Mouse (Mus musculus) embryo, embryonic 11.5 days (tissue): ENCODE results near the gene Dcakd.
A peak's percentile ranks its signal among the peaks of the same experiment; 100 is the strongest.

Experiments used
- DNase-seq: peaks from one replicate; pipeline ENCODE4 v3.0.0-alpha.2; 2012; ENCODE audit warnings: low read depth, low spot score

Dcakd gene

DNA sequence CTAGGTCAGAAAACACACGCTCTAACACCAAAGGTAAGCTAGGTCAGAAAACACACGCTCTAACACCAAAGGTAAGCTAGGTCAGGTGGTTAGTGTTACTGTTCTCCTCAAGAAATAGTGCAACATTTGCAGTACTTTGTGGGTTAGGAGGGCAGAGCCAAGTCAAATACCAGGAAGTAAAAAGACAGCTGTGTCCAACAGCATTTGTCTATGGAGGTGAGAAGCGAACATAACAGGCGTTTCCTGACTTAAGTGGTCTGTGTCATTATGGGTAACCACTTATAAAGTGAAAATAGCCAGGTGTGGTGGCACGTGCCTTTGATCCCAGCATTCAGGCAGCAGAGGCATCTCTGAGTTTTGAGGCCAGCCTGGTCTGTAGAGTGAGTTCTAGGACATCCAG is 21.5 kb upstream of the Dcakd start:
- no peak for DNase-seq

DNA sequence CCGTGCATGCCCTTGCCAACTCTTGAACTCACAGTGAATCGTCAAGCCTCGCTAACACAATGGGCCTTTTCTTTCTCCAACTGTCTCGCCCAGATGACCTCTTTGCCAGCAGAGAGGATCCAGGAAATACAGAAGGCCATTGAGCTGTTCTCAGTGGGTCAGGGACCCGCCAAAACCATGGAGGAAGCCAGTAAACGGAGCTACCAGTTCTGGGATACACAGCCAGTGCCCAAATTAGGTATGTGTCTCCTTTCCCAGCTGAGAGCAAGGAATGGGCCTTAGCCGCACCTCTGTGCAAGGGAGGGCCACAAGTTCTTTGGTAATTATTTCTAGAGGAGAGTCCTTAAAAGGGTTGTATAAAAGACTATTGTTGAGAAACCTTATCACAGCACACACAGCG is 18.2 kb upstream of the Dcakd start:
- DNase-seq = no peak

DNA sequence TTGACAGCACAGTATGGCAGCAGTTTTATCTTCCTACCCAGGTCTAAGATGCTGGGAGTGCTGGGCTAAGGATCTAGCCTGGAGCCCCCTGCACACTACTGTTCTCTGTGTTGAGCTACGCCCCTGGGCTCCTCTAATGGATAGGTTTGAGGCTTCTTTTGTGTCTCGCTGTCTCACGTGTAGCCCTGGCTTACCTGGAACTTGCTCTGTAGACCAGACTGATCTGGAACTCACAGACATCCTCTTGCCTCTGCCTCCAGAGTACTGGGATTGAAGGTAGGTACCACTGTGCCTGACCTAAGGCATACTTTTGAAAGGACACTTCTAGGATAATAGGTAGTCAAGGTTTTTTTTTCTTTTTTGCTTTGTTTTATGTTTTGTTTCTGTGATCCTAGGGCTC is 15.8 kb upstream of the Dcakd start:
- DNase-seq = no peak

- no peak for DNase-seq
These were observed 14.7 kb upstream of the Dcakd start for GRCm38 (mm10) chr11:103042828-103043227.

- DNase-seq = no peak
These were observed 9.9 kb upstream of the Dcakd start for GRCm38 (mm10) chr11:103038037-103038436.

GRCm38 (mm10) chr11:103036881-103037465 is 8.8 kb upstream of the Dcakd start:
- no peak for DNase-seq

GRCm38 (mm10) chr11:103035007-103035406 is 6.9 kb upstream of the Dcakd start:
- DNase-seq = no peak

- DNase-seq = no peak
These were observed 4.9 kb upstream of the Dcakd start for GRCm38 (mm10) chr11:103033030-103033429.

- no peak for DNase-seq
These were observed 460 bp downstream of the Dcakd start for GRCm38 (mm10) chr11:103027570-103028175.

DNA sequence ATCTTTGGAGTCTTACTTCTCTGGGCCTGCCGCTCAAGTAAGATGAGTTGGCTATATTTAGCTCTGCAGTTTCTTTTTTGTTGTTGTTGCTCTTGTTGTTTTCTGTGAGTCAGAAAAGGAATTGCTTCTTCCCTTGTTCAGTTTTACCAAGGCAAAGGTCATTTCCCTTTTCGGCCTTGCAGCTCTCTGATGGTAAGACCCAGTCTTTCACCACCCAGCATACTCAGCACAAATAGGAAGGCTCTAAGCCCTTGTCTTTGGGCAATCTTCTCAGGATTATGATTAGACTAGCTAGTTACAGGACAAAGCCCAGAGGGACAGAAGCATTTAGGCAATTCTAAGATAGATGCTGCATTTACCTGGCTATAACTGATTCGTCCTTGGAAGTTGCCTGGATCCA is 1.2 kb downstream of the Dcakd start:
- DNase-seq = no peak

GRCm38 (mm10) chr11:103023974-103024373 is 4.2 kb downstream of the Dcakd start:
- no peak for DNase-seq

DNA sequence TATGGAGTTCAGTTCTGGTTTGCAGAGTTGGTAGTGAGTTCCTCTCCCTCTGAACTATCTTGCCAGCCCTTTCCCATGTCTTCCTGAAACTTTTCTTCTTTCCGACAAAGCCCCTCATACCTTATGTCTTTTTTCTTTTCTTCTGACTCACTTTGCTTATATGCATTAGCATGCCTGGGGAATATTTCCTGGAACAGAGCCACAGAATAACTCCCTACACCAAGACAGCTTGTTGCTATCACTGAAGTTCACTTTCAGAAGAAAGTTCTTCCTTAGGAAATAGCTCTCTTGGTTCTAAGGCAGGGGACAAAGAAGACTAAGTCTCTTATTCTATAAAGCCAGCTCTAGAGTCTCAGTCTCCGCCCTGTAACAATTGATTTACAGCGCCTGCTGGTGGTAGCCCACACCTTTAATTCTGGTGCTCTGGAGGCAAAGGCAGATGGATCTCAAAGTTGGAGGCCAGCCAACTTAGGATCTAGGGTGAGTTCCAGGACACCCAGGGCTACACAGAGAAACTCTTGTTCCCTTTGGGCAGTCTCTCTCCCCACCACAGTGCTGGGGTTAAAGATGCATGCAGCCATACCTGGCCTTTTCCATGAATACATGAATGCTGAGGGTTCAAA is 7.3 kb downstream of the Dcakd start:
- DNase-seq = no peak

GRCm38 (mm10) chr11:103019325-103019724 is 8.8 kb downstream of the Dcakd start:
- no peak for DNase-seq

- no peak for DNase-seq
These were observed 9.3 kb downstream of the Dcakd start for GRCm38 (mm10) chr11:103018860-103019259.

DNA sequence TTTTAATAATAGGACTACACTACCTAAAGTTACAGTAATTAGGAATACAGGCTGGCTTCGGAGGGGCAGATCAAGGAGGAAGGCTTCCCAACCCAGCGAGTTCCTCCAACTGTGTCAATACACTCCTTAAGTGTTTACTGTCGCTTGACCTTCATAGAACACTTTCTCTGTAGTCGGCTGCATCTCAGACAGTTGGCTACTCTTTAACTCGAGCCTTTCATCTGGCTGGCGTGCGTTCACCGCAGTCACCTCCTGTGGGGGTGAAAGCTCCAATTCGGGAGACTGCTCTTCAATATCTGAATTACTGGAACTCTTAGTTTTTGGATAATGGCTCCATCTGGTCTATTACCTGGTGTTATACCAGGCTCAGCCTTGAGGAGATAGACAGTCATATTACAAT is 10.5 kb downstream of the Dcakd start:
- no peak for DNase-seq

DNA sequence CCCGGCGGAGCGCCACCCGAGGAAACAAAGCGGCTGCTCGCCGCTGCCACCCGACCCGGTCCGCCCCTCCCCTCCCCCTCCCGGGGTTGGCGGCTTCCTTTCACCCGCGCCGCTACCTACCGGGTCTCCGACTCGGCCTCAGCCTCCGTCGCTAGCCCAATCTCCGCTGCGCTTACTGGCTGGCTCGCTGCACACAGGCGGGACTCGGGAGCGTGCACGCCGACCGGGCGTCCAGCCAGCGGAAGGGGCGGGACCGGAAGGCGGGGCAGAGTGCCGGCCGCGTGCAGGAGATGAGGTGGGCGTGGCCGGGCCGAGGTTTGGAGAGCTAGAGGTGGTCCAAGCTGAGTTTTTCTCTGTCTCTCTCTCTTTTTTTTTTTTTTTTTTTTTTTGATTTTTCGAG is 11.2 kb downstream of the Dcakd start:
- peak; percentile 91 for DNase-seq

DNA sequence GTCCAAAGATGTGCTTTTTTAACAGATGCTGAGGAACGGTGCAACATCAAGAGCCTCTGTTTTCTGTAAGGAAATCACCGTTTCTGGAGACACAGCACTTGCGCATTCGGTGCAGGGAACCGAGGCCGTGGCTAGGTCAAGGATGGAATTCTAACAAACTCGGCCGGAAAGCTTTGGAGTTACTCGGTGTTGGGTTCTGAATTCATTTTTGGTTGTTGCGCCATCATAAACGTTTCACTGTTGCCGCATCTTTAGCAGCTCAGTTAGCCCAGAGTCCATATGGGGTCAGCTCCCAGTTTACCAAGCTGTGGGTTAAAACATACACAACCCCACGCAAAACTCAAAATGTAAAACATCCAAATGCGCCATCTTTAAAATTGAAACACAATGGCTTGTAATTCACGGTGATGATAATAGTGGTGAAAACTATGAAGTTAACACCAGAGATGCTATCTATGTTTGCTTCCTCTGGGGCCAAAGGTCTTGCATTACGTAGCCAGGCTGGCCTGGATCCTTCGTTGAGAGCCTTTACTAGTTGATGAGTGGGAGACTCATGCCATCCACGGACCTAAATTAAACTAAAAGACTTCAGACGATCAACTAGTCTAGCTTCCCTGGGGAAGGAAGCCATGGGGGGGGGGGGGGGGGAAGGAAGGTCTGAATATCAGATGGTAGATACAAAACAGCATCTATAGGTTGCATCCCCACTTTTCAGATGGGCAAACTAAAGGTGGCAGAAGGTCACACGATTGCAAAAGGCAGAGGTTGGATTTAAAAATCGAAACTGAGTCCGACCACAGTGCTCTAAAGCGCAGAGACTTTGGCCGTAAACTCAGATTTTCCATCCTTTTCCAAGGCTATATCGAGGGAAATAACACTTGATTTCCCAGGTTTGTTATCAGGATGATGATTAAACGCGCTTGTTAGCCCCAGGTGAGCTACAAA is 12.0 kb downstream of the Dcakd start:
- no peak for DNase-seq

GRCm38 (mm10) chr11:103011206-103011497 is 17.0 kb downstream of the Dcakd start:
- DNase-seq = no peak

GRCm38 (mm10) chr11:103010454-103011205 is 17.5 kb downstream of the Dcakd start:
- DNase-seq = no peak

DNA sequence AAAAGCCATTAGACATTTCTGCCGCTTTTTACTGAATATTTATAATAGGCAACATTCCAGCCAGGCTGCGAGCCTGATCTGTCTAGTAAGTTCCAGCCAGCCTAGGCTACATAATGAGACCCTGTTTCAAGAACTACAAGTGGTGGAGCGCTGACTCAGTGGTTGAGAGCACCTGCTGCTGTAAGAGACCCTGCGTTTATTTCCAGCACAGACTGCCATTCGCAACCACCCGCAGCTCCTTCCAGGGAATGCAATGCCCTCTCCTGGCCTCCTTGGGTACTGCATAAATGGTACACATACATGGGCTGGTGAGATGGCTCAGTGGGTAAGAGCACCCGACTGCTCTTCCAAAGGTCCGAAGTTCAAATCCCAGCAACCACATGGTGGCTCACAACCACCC is 18.9 kb downstream of the Dcakd start:
- no peak for DNase-seq

DNA sequence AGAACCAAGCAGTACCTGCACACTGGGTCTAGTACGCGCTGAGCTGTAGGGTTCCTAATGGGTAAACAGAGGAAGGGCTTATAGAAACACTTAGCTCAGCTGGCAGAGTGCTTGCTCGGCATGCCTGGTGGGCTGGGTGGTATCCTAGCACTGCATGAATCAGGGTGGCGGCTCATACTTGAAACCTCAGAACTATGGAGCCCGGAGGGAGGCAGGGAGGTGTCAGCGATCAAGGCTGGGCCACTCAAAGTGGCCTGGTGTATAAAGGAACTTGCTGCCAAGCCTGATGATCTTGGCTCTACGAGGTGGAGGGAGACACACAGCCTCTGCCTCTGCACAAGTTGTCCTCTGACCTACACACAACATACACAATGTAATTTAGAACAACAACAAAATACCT is 19.6 kb downstream of the Dcakd start:
- DNase-seq = no peak

DNA sequence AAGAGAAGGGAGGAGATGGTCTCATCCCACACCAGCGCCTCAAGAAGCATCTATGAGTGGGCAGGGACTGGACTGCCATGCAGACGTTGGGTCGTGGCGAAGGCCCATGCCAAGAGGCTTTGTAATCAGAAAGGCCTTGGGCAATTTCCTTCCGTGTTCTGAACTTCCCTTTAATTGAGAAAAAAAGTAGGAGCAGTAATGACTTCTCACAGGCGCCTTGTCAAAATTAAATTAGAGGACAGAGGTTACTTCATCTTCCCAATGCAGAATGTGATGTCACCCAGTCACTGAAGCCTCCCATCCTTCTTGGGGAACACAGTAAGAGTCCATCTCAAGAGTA is 21.2 kb downstream of the Dcakd start:
- DNase-seq = no peak
